Mouse (Mus musculus): ENCODE data around the gene Bnip2. TPM values are rescaled to one million over a fixed set of nuclear protein-coding genes. Genes with fewer than 3 reads are reported as not detected.

Gene Bnip2
- total RNA-seq, 2 experiments from 2014 or later = 73.6 to 76.0 TPM

- no peak for DNase-seq
These were observed 59.0 kb downstream of the Bnip2 start for GRCm38 (mm10) chr9:70048280-70048679.

GRCm38 (mm10) chr9:70048751-70049415 lies 59.6 kb downstream of the Bnip2 start:
- DNase-seq = peak; percentile 61

GRCm38 (mm10) chr9:70049416-70049783 lies 60.1 kb downstream of the Bnip2 start:
- DNase-seq = no peak

- no peak for DNase-seq
These were observed 60.6 kb downstream of the Bnip2 start for GRCm38 (mm10) chr9:70049839-70050238.

DNA sequence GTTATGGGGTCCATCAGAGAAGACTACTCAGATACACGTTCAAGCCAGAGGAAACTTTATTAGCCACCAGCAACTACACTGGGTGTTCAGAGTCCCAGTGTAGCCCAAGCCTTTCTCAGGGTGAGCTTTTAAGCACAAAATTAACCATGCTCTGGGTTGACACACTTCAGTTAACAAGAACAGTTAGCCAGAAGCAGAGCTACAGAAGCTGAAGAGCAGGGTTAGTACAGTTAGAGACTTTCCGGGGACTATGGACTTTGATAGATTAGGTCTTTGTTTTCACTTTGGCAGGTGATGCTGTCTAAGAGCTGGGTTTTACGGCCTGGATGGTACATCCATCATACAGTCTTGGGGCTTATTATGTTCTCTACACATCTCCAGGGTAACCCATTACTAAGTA lies 63.5 kb downstream of the Bnip2 start:
- DNase-seq = no peak

- no peak for DNase-seq
These were observed 64.1 kb downstream of the Bnip2 start for GRCm38 (mm10) chr9:70053411-70053810.

Other genes with a start within 250 kb of the Bnip2 start
- not detected for gene Foxb1, start 228.5 kb upstream of the Bnip2 start, total RNA-seq (2021)
- 10 to 100 TPM; 49.2 to 49.9 TPM for gene Gtf2a2, start 23.1 kb downstream of the Bnip2 start, total RNA-seq (2021)
- gene Gcnt3, start 48.6 kb downstream of the Bnip2 start, total RNA-seq (2021) = not detected
- 1 to 10 TPM in 1 of 2 experiments, under 1 TPM in 1; 0.88 to 1.5 TPM for gene Fam81a, start 153.1 kb downstream of the Bnip2 start, total RNA-seq (2021)
- 1 to 10 TPM; 8.6 to 8.9 TPM for gene Myo1e, start 217.9 kb downstream of the Bnip2 start, total RNA-seq (2021)